Mouse (Mus musculus): ENCODE results near the gene Arhgef6.

Arhgef6 gene

GRCm38 (mm10) chrX:57303188-57303878 is 35.2 kb downstream of the Arhgef6 start:
- no peak for DNase-seq (ENCODE audit: low read depth, low spot score)

- no peak for DNase-seq (ENCODE audit: low read depth, low spot score)
These were observed 39.6 kb downstream of the Arhgef6 start for GRCm38 (mm10) chrX:57298946-57299345.

DNA sequence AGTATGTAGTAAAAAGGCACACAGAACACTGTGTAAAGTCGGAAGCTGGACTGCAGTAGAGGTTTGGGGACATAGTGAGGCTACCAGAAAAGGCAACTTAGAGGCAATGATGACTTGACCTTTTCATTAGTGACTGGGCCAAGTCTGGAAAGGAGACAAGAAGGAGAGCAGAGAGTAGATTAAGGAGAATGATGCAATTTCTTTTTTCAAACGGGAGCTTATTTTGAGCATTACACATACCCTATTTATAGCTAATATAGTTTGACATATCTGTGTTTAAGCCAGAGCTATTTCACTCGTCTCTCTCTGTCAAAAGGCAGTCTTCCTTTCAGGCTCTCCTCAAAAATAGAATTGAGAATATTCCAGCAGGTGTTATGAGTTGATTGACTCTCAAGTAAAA is 50.1 kb downstream of the Arhgef6 start:
- no peak for DNase-seq (ENCODE audit: low read depth, low spot score)

DNA sequence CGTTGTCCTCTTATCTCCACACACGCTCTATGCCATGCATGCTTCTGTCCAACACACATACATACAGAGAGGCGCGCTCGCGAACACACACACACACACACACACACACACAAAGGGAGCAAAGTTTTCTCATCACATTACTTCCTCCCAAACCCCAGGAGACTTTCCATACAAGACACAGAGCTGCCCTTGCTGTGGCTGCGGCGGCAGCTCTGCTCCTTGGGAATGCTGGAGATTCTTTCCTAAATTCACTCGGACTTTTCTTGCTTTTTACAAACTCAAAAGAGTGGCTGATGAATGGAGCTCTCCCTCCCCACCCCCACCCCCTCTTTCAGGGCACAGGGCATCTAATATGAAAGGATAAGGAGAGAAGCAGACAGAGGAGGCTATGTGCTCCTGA is 52.2 kb downstream of the Arhgef6 start:
- DNase-seq (ENCODE audit: low read depth, low spot score), result no peak

GRCm38 (mm10) chrX:57282184-57282583 is 56.3 kb downstream of the Arhgef6 start:
- DNase-seq (ENCODE audit: low read depth, low spot score), result no peak

DNA sequence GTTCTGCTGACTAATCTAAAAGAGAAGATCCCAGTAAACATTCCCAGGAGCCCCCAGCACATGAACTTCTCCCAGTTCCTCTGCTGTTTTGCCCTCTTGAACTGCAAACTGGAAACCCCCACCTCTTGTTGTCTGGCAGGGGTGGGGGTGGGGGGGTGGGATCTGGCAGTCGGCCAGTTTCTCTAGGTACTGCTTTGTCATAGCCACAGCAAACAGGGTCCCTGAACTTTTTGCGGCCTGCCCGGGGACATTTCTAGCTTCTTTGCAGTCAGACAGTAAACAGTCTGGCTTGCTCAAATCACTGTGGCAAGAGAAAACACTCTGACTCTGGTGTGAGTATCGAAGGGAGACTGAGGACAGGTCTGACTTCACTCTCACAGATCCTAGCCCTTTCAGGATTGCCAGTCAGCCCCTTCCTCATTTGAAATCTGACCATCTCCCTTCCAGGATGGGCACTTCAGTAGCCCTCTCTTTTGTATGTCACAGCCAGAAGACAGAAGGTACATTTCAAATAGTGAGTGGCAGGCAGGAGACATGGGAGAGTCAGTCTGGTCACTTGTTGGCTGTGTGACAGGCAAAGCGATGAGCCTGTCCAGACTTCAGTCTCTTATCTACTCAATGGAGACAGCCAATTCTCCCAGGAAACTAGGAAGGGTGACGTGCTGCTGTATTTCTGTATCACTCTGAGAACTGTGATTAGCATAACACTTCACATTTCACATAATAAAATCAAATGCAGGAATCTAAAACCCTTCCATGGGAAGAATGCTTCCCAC is 60.8 kb downstream of the Arhgef6 start:
- DNase-seq (ENCODE audit: low read depth, low spot score), result no peak

- no peak for DNase-seq (ENCODE audit: low read depth, low spot score)
These were observed 75.0 kb downstream of the Arhgef6 start for GRCm38 (mm10) chrX:57263515-57263914.

- DNase-seq (ENCODE audit: low read depth, low spot score), result no peak
These were observed 77.8 kb downstream of the Arhgef6 start for GRCm38 (mm10) chrX:57260744-57261143.

DNA sequence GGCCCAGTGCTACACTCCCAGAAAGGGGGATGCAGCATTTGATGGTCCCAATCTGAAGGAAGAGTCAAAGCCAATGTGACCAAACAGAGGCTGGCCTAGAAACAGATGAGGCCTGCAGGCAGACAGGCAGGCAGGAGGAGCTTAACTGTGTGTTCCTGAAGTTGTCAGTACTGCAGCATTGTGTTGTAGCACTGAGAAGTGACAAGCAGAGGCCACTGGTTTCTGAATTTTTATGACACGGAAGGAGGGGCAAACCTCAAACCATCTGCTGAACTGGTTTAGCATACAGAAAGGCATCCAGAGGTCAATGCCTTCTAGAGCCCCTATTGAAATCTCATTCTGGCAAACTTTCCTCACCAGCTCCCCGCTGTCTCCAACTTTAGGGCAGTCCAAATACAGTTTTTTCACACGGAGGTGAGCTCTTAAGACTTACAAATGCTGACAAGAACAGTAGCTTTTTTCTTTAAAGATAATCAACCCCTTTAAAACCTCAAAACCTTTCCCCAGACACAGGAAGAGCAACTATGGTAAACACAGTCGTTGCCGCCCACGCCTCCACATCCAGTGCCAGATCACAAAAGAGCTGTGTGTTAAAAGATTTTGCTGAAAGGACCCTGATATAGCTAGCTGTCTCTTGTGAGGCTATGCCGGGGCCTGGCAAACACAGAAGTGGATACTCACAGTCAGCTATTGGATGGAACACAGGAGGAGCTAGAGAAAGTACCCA is 85.0 kb downstream of the Arhgef6 start:
- no peak for DNase-seq (ENCODE audit: low read depth, low spot score)

- no peak for DNase-seq (ENCODE audit: low read depth, low spot score)
These were observed 100.0 kb downstream of the Arhgef6 start for GRCm38 (mm10) chrX:57238572-57238971.

DNA sequence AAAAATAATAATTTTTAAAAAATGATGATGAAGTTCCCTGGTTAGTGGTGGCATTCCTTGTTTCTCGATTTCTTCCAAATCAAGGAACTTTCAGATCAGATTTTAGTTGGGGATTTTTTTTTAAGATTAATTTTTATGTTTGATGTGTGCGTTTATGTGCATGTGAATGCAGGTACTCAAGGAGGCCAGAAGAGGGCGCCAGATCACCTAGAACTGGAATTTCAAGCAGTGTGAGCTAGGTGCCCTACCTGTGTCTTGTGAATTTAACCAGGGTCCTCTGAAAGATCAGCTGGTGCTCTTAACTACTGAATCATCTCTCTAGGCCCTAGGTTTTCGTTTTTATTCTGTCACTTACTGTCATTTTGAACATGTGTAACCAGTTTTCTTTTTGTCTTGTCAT is 102.5 kb downstream of the Arhgef6 start:
- DNase-seq (ENCODE audit: low read depth, low spot score), result no peak

GRCm38 (mm10) chrX:57233596-57233995 is 104.9 kb downstream of the Arhgef6 start:
- no peak for DNase-seq (ENCODE audit: low read depth, low spot score)

DNA sequence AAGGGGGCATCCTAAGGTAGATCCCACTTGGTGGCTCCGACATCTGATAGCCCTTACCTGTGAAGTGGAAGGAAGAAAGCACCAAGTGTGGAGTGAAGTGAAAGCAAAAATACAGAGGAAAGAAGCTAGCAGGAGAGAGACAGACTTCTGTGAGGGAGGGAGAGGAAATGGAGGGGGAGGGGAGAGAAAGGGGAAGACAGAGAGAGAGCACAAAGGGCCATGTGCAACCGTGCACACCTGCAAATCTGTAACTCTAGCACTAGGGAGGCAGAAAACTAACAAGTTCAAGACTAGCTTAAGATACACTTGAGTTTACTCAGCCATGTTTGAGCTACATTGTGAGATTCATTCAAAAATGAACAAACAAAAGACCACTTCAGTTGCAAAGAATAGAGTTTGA is 110.4 kb downstream of the Arhgef6 start:
- DNase-seq (ENCODE audit: low read depth, low spot score), result no peak

GRCm38 (mm10) chrX:57223301-57223700 is 115.2 kb downstream of the Arhgef6 start:
- DNase-seq (ENCODE audit: low read depth, low spot score), result no peak

GRCm38 (mm10) chrX:57221881-57222280 is 116.6 kb downstream of the Arhgef6 start:
- DNase-seq (ENCODE audit: low read depth, low spot score), result no peak

GRCm38 (mm10) chrX:57219563-57219962 is 119.0 kb downstream of the Arhgef6 start:
- DNase-seq (ENCODE audit: low read depth, low spot score), result no peak

- no peak for DNase-seq (ENCODE audit: low read depth, low spot score)
These were observed 122.3 kb downstream of the Arhgef6 start for GRCm38 (mm10) chrX:57216271-57216670.

DNA sequence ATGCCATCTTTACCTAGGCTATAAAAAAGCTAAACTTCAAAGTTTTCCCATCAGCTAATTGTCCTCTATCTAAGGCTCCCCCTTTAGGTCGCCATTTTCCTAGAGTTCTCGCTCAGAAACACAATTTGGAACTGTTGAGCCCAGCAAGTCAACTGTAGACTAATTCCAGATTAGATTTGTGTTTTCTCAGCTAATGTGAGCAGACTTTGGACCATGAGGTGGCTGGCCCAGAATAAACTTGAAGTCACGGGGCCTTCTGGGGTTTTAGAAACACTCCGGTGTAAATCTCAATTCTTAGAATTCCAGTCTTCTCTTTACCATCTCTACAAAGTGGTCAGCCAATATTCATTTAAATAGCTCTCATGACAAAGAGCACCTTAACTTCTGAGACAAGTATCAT is 123.0 kb downstream of the Arhgef6 start:
- no peak for DNase-seq (ENCODE audit: low read depth, low spot score)

- DNase-seq (ENCODE audit: low read depth, low spot score), result no peak
These were observed 125.7 kb downstream of the Arhgef6 start for GRCm38 (mm10) chrX:57212862-57213261.

DNA sequence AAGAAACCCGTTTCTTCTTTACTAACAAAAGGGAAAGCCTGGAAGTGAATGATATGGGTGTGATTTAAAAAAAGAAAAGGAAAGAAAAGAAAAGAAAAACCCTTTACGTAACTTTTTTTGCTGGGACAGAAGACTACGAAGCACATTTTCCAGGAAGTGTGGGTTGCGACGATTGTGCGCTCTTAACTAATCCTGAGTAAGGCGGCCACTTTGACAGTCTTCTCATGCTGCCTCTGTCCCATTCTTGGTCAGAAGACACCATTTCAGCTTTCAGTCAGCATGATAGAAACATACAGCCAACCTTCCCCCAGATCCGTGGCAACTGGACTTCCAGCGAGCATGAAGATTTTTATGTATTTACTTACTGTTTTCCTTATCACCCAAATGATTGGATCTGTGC is 126.7 kb downstream of the Arhgef6 start, which contains the start of gene Cd40lg:
Gene Cd40lg (plus strand): TSS at position 268 of the 400 bp plus-strand sequence.
- DNase-seq (ENCODE audit: low read depth, low spot score), result no peak

- no peak for DNase-seq (ENCODE audit: low read depth, low spot score)
These were observed 127.9 kb downstream of the Arhgef6 start for GRCm38 (mm10) chrX:57210591-57210990.

- no peak for DNase-seq (ENCODE audit: low read depth, low spot score)
These were observed 138.1 kb downstream of the Arhgef6 start for GRCm38 (mm10) chrX:57200397-57200796.
